Comparison of ENCODE assay signal across 8 mouse cellular contexts in genomic region chr5:110101716-110102347, GRCm38 (mm10). TPM values are rescaled to one million over a fixed set of nuclear protein-coding genes. Genes with fewer than 3 reads are reported as not detected.
A peak's percentile ranks its signal among the peaks of the same experiment; 100 is the strongest.
DNase-seq lines count a peak whose midpoint lies in the region; ATAC-seq lines count a peak whose summit lies in the region.

No protein-coding gene starts in this region.

- ATAC-seq in cerebellum, adult (ENCODE audit: insufficient number of reproducible peaks, low FRiP score, low TSS enrichment) = no peak; the same call in 1 of the 2 replicates
- ATAC-seq in forebrain, embryonic 12.5 days (ENCODE audit: low FRiP score) = peak; percentile 36
- ATAC-seq in inflammation-experienced regulatory T-cells, adult 6 months = peak; percentile 36
- ATAC-seq in midbrain, embryonic 11.5 days (ENCODE audit: low FRiP score) = peak; percentile 36

- H3K9ac ChIP-seq in forebrain, embryonic 12.5 days = peak overlapping the region; percentile 17; the same call in 1 of the 2 replicates
- 0 out of 2 replicates have a peak overlapping the region, but pooled peaks have one; percentile 9 for H3K9ac ChIP-seq in midbrain, embryonic 11.5 days (ENCODE audit: low read length)

- H3K4me2 ChIP-seq in forebrain, embryonic 12.5 days = peak overlapping the region; percentile 64
- H3K4me2 ChIP-seq in midbrain, embryonic 11.5 days = peak overlapping the region; percentile 49

- peaks cover 45% of the 10 kb centered on the region for H3K36me3 ChIP-seq in forebrain, embryonic 12.5 days (replicated peaks)
- peaks cover 26% of the 10 kb centered on the region; the same call in 1 of the 2 replicates for H3K36me3 ChIP-seq in midbrain, embryonic 11.5 days (ENCODE audit: control insufficient read depth, insufficient read depth, low read length)
- peaks cover 7% of the 10 kb centered on the region for H3K36me3 ChIP-seq in splenic B cell, adult 2 months (ENCODE audit: control insufficient read depth, insufficient read depth, low read length, poor library complexity, severe bottlenecking)

- 21% methylated on average over 34 of the region's 34 CpGs for WGBS in forebrain, embryonic 12.5 days
- 19% methylated on average over 34 of the region's 34 CpGs for WGBS in midbrain, embryonic 11.5 days

- DNase-seq in cerebellum, adult 11 months = peak; percentile 74
- DNase-seq in adrenal gland, postnatal 36 days = peak; percentile 45 to 49
- DNase-seq in left cerebral cortex, postnatal 14 days (ENCODE audit: low spot score in 2 of 2) = peak; percentile 79 to 83
- peak; percentile 88 for DNase-seq in midbrain, embryonic 11.5 days (ENCODE audit: low spot score, missing footprints)
- peak; percentile 81 for DNase-seq in splenic B cell, adult 2 months (ENCODE audit: low read depth, low spot score)

- H3K9me3 ChIP-seq in forebrain, embryonic 12.5 days = no peaks in the 10 kb centered on the region
- H3K9me3 ChIP-seq in midbrain, embryonic 11.5 days (ENCODE audit: control insufficient read depth, low read length) = no peaks in the 10 kb centered on the region

- peaks cover 38% of the 10 kb centered on the region for H3K4me1 ChIP-seq in forebrain, embryonic 12.5 days
- H3K4me1 ChIP-seq in midbrain, embryonic 11.5 days (ENCODE audit: control insufficient read depth, insufficient read depth, low read length) = peaks cover 20% of the 10 kb centered on the region

- H3K27ac ChIP-seq in forebrain, embryonic 12.5 days = no peak overlapping the region
- H3K27ac ChIP-seq in midbrain, embryonic 11.5 days (ENCODE audit: low read depth, low read length) = no peak overlapping the region

- H3K27me3 ChIP-seq in forebrain, embryonic 12.5 days = peaks cover 27% of the 10 kb centered on the region
- peaks cover 5% of the 10 kb centered on the region; the same call in 1 of the 2 replicates for H3K27me3 ChIP-seq in midbrain, embryonic 11.5 days (ENCODE audit: control insufficient read depth, insufficient read depth, low read length)
- H3K27me3 ChIP-seq in splenic B cell, adult 2 months (ENCODE audit: control insufficient read depth, insufficient read depth, low read length, poor library complexity, severe bottlenecking) = no peaks in the 10 kb centered on the region

- intact Hi-C loops in left cerebral cortex, postnatal 14 days (cut with DNase I) = loop anchor here (10.0 kb wide), 1 partner anchor 1437 kb away; the partner anchor contains the start of genes Dgkq and Idua

- H3K4me3 ChIP-seq in forebrain, embryonic 12.5 days (replicated peaks) = peak overlapping the region; percentile 33
- peak overlapping the region; percentile 23 for H3K4me3 ChIP-seq in midbrain, embryonic 11.5 days (ENCODE audit: low read depth, low read length)

RNA-seq across cellular contexts. Expression of gene Plcxd1, which starts 2.1 kb away (rescaled TPM):
- under 1 TPM in 1 of 2 experiments, not detected in 1; 0.10 TPM for total RNA-seq in adrenal gland, postnatal 36 days (2021)
- polyA plus RNA-seq in forebrain, embryonic 12.5 days (2016; fragmentation: Nextera tagmentation; extraction: Ambion mirVana) = 1.1 and 1.2 TPM in 2 replicates
- polyA plus RNA-seq in inflammation-experienced regulatory T-cells, adult 6 months (2017; shearing (Covaris generic)) = 1 to 10 TPM in 1 of 3 experiments, under 1 TPM in 2; 0.54 to 1.7 (median 0.75) TPM
- 1 to 10 TPM; 8.6 to 8.7 TPM for total RNA-seq in left cerebral cortex, postnatal 14 days (2021)
- polyA plus RNA-seq in midbrain, embryonic 11.5 days (2014; fragmentation: Nextera tagmentation; extraction: Ambion mirVana) = 0.28 and 0.41 TPM in 2 replicates

RNA-seq across cellular contexts. Expression of gene Gtpbp6, which starts 6.2 kb away (rescaled TPM):
- total RNA-seq in adrenal gland, postnatal 36 days (2021) = 10 to 100 TPM; 50.6 to 71.9 TPM
- 39.3 and 44.4 TPM in 2 replicates for polyA plus RNA-seq in forebrain, embryonic 12.5 days (2016; fragmentation: Nextera tagmentation; extraction: Ambion mirVana)
- 10 to 100 TPM; 12.3 to 15.1 (median 13.5) TPM for polyA plus RNA-seq in inflammation-experienced regulatory T-cells, adult 6 months (2017; shearing (Covaris generic))
- total RNA-seq in left cerebral cortex, postnatal 14 days (2021) = 10 to 100 TPM; 84.2 to 85.4 TPM
- polyA plus RNA-seq in midbrain, embryonic 11.5 days (2014; fragmentation: Nextera tagmentation; extraction: Ambion mirVana) = 23.9 and 24.7 TPM in 2 replicates

RNA-seq across cellular contexts. Expression of gene Gm35315, which starts 7.6 kb away (rescaled TPM):
- under 1 TPM; 0.10 to 0.49 TPM for total RNA-seq in adrenal gland, postnatal 36 days (2021)
- polyA plus RNA-seq in forebrain, embryonic 12.5 days (2016; fragmentation: Nextera tagmentation; extraction: Ambion mirVana) = 1.4 and 2.1 TPM in 2 replicates
- 1 to 10 TPM; 1.2 to 2.9 (median 1.7) TPM for polyA plus RNA-seq in inflammation-experienced regulatory T-cells, adult 6 months (2017; shearing (Covaris generic))
- total RNA-seq in left cerebral cortex, postnatal 14 days (2021) = under 1 TPM; 0.42 to 0.53 TPM
- 0.46 and 0.74 TPM in 2 replicates for polyA plus RNA-seq in midbrain, embryonic 11.5 days (2014; fragmentation: Nextera tagmentation; extraction: Ambion mirVana)

RNA-seq across cellular contexts. Expression of gene Zfp605, which starts 8.1 kb away (rescaled TPM):
- total RNA-seq in adrenal gland, postnatal 36 days (2021) = 1 to 10 TPM; 6.5 to 6.9 TPM
- polyA plus RNA-seq in forebrain, embryonic 12.5 days (2016; fragmentation: Nextera tagmentation; extraction: Ambion mirVana) = 12.4 and 13.0 TPM in 2 replicates
- polyA plus RNA-seq in inflammation-experienced regulatory T-cells, adult 6 months (2017; shearing (Covaris generic)) = 1 to 10 TPM; 2.7 to 4.5 (median 4.4) TPM
- 10 to 100 TPM; 15.7 to 17.3 TPM for total RNA-seq in left cerebral cortex, postnatal 14 days (2021)
- 5.8 and 6.4 TPM in 2 replicates for polyA plus RNA-seq in midbrain, embryonic 11.5 days (2014; fragmentation: Nextera tagmentation; extraction: Ambion mirVana)

RNA-seq across cellular contexts. Expression of gene Gm17655, which starts 29.5 kb away (rescaled TPM):
- total RNA-seq in adrenal gland, postnatal 36 days (2021) = 1 to 10 TPM; 4.7 to 5.9 TPM
- 5.9 and 8.4 TPM in 2 replicates for polyA plus RNA-seq in forebrain, embryonic 12.5 days (2016; fragmentation: Nextera tagmentation; extraction: Ambion mirVana)
- polyA plus RNA-seq in inflammation-experienced regulatory T-cells, adult 6 months (2017; shearing (Covaris generic)) = 1 to 10 TPM; 5.6 to 9.1 (median 8.4) TPM
- 10 to 100 TPM in 1 of 2 experiments, 1 to 10 TPM in 1; 4.2 to 10.7 TPM for total RNA-seq in left cerebral cortex, postnatal 14 days (2021)
- polyA plus RNA-seq in midbrain, embryonic 11.5 days (2014; fragmentation: Nextera tagmentation; extraction: Ambion mirVana) = 5.2 and 8.2 TPM in 2 replicates
